Comparison of ENCODE assay signal across 12 mouse cellular contexts in the genomic region with DNA sequence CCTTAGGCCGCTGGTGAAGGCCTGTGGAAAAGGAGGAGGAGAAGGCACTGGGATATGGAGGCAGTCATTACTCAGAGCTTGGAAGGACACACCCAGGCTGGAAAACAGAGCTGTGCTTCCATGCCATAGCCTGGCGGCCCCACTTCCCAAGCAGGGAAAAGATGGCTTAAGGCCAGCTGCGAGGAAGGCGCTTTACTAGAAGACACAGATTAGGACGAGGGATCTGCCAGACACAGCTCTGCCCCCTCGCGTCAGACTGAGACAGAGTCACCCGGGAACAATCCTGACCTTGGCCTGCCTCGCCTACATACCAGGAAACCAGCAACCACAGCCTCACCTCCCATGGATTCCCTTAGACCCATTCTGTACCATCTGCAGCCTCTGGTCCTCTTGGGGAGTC. TPM values are rescaled to one million over a fixed set of nuclear protein-coding genes. Genes with fewer than 3 reads are reported as not detected.
DNase-seq lines count a peak whose midpoint lies in the region; ATAC-seq and TF ChIP-seq lines count a peak whose summit lies in the region.
"Had no signal": no experiment of that assay in that cellular context is flagged by ENCODE, and none has a peak within 500 bp of the region (broad histone marks: within the 10 kb centered on the region; RNA-seq: fewer than 3 reads in every experiment).

No protein-coding gene starts in this region.

- no peaks in the 10 kb centered on the region for H3K9me3 ChIP-seq in stomach, postnatal 0 days (ENCODE audit: control insufficient read depth, low read length)
- H3K9me3 ChIP-seq: G1E; hindbrain, embryonic 15.5 days had no signal

- 73% methylated on average over 9 of the region's 9 CpGs for WGBS in kidney, adult 2 months
- WGBS in stomach, postnatal 0 days = 77% methylated on average over 9 of the region's 9 CpGs

- H3K4me1 ChIP-seq in kidney, adult 2 months (ENCODE audit: control insufficient read depth, insufficient read depth, low read length) = no peaks in the 10 kb centered on the region
- no peaks in the 10 kb centered on the region for H3K4me1 ChIP-seq in stomach, postnatal 0 days (replicated peaks; ENCODE audit: control insufficient read depth, insufficient read depth)
- H3K4me1 ChIP-seq: hindbrain, embryonic 15.5 days had no signal

- no peak for DNase-seq in kidney, adult 2 months
- DNase-seq in kidney, postnatal 36 days = no peak
- DNase-seq in R1 (ENCODE audit: low read depth, low spot score) = peak; percentile 51
- peak; percentile 83 for DNase-seq in cerebellum, adult 11-12 months
- DNase-seq in stomach, postnatal 0 days (ENCODE audit: low spot score) = peak; percentile 41
- no peak for DNase-seq in urinary bladder, postnatal 36 days (ENCODE audit: low spot score in 2 of 2)
- DNase-seq: kidney, postnatal 14 days; right cerebral cortex, postnatal 25 days had no signal

- 0 out of 2 replicates have a peak, but pooled peaks have one; percentile 39 for ATAC-seq in stomach, postnatal 0 days (ENCODE audit: low FRiP score, low TSS enrichment)
- ATAC-seq in granulocyte monocyte progenitor cell, adult 5-6 weeks (replicated peaks; ENCODE audit: poor library complexity, severe bottlenecking) = no peak
- ATAC-seq: lung, postnatal 0 days had no signal

- H3K36me3 ChIP-seq in kidney, adult 2 months (ENCODE audit: control insufficient read depth, insufficient read depth, low read length) = no peaks in the 10 kb centered on the region
- peaks cover 23% of the 10 kb centered on the region for H3K36me3 ChIP-seq in stomach, postnatal 0 days (ENCODE audit: control insufficient read depth, insufficient read depth, low read length)

- H3K4me2 ChIP-seq in stomach, postnatal 0 days (replicated peaks; ENCODE audit: low read depth) = no peak overlapping the region
- H3K4me2 ChIP-seq: hindbrain, embryonic 15.5 days had no signal

- 0 out of 2 replicates have a peak, but pooled peaks have one; percentile 14 for TF ChIP-seq CTCF in kidney, adult 2 months (conservative IDR thresholded peaks at IDR 0.05; ENCODE audit: insufficient read depth, insufficient read length, low read depth, low read length)
- TF ChIP-seq CTCF in stomach, postnatal 0 days (IDR thresholded peaks at IDR 0.05; ENCODE audit: low read depth) = peak; percentile 39

- no peak overlapping the region for H3K4me3 ChIP-seq in kidney, adult 2 months (ENCODE audit: insufficient read depth, low read depth, low read length)
- H3K4me3 ChIP-seq in stomach, postnatal 0 days (ENCODE audit: low read depth, low read length) = no peak overlapping the region
- H3K4me3 ChIP-seq: hindbrain, embryonic 15.5 days had no signal

- H3K27me3 ChIP-seq in kidney, adult 2 months (replicated peaks; ENCODE audit: control insufficient read depth, insufficient read depth, low read length) = no peaks in the 10 kb centered on the region
- no peaks in the 10 kb centered on the region for H3K27me3 ChIP-seq in stomach, postnatal 0 days (ENCODE audit: control insufficient read depth, insufficient read depth, low read length)
- H3K27me3 ChIP-seq: hindbrain, embryonic 15.5 days had no signal

- TF ChIP-seq POLR2A in kidney, adult 2 months (IDR thresholded peaks at IDR 0.05; ENCODE audit: low read depth, low read length) = no peak

- TF ChIP-seq EP300 in stomach, postnatal 0 days (optimal IDR thresholded peaks at IDR 0.05) = no peak

- H3K9ac ChIP-seq in stomach, postnatal 0 days (ENCODE audit: low read length) = no peak overlapping the region
- H3K9ac ChIP-seq: hindbrain, embryonic 15.5 days had no signal

- no peak overlapping the region for H3K27ac ChIP-seq in kidney, adult 2 months (ENCODE audit: insufficient read depth, low read depth, low read length)
- H3K27ac ChIP-seq in stomach, postnatal 0 days (replicated peaks) = no peak overlapping the region
- H3K27ac ChIP-seq: hindbrain, embryonic 15.5 days had no signal

RNA-seq across cellular contexts. Expression of a gene that starts 12.8 kb away (rescaled TPM):
- polyA plus RNA-seq in kidney, adult 2 months (2012; rRNA removed) = 17.2 and 24.4 TPM in 2 replicates
- 4.0 and 5.2 TPM in 2 replicates for polyA plus RNA-seq in stomach, postnatal 0 days (2015; fragmentation: Nextera tagmentation; extraction: Ambion mirVana)
- 23.4 and 29.2 TPM in 2 replicates for total RNA-seq in granulocyte monocyte progenitor cell, adult 5-6 weeks (2014; fragmentation: Nextera tagmentation)
- total RNA-seq in granulocyte monocyte progenitor cell, adult 5-6 weeks (2017) = 12.6 and 20.2 TPM in 2 replicates

RNA-seq across cellular contexts. Expression of a gene that starts 18.4 kb away (rescaled TPM):
- 26.5 and 27.7 TPM in 2 replicates for polyA plus RNA-seq in kidney, adult 2 months (2012; rRNA removed)
- polyA plus RNA-seq in stomach, postnatal 0 days (2015; fragmentation: Nextera tagmentation; extraction: Ambion mirVana) = 10.7 and 12.4 TPM in 2 replicates
- total RNA-seq in granulocyte monocyte progenitor cell, adult 5-6 weeks (2014; fragmentation: Nextera tagmentation) = 11.3 and 14.7 TPM in 2 replicates
- 11.2 and 13.9 TPM in 2 replicates for total RNA-seq in granulocyte monocyte progenitor cell, adult 5-6 weeks (2017)

RNA-seq across cellular contexts. Expression of a gene that starts 21.3 kb away (rescaled TPM):
- polyA plus RNA-seq in kidney, adult 2 months (2012; rRNA removed) = 55.9 and 68.7 TPM in 2 replicates
- 14.3 and 16.3 TPM in 2 replicates for polyA plus RNA-seq in stomach, postnatal 0 days (2015; fragmentation: Nextera tagmentation; extraction: Ambion mirVana)
- total RNA-seq in granulocyte monocyte progenitor cell, adult 5-6 weeks (2014; fragmentation: Nextera tagmentation) = 11.6 and 21.8 TPM in 2 replicates
- total RNA-seq in granulocyte monocyte progenitor cell, adult 5-6 weeks (2017) = 13.6 and 16.2 TPM in 2 replicates

RNA-seq across cellular contexts. Expression of a gene that starts 30.4 kb away (rescaled TPM):
- 12.7 and 13.9 TPM in 2 replicates for polyA plus RNA-seq in kidney, adult 2 months (2012; rRNA removed)
- polyA plus RNA-seq in stomach, postnatal 0 days (2015; fragmentation: Nextera tagmentation; extraction: Ambion mirVana) = 3.1 and 3.2 TPM in 2 replicates
- not detected in 2 replicates for total RNA-seq in granulocyte monocyte progenitor cell, adult 5-6 weeks (2014; fragmentation: Nextera tagmentation)
- total RNA-seq in granulocyte monocyte progenitor cell, adult 5-6 weeks (2017) = 0.93 TPM in 1 of 2 replicates, not detected in the other
- polyA plus RNA-seq: G1E had no signal

RNA-seq across cellular contexts. Expression of a gene that starts 35.2 kb away (rescaled TPM):
- 47.2 and 51.0 TPM in 2 replicates for polyA plus RNA-seq in kidney, adult 2 months (2012; rRNA removed)
- polyA plus RNA-seq in stomach, postnatal 0 days (2015; fragmentation: Nextera tagmentation; extraction: Ambion mirVana) = 55.9 and 57.8 TPM in 2 replicates
- total RNA-seq in granulocyte monocyte progenitor cell, adult 5-6 weeks (2014; fragmentation: Nextera tagmentation) = 38.0 and 44.2 TPM in 2 replicates
- total RNA-seq in granulocyte monocyte progenitor cell, adult 5-6 weeks (2017) = 36.9 and 39.8 TPM in 2 replicates

Comparison
In these comparisons a context has a peak if more than half of its experiments do, and no peak if none do; other contexts are left out.
1. DNase-seq: peak in R1 (single experiment), cerebellum, adult 11-12 months (single experiment) and stomach, postnatal 0 days (single experiment); none in kidney, adult 2 months (single experiment), kidney, postnatal 36 days (0 of 2) and urinary bladder, postnatal 36 days (0 of 2).